Mouse (Mus musculus): ENCODE data around the gene Fbxo6.
A peak's percentile ranks its signal among the peaks of the same experiment; 100 is the strongest.
"Not testable (repeated sequence)": the region's sequence is repeated elsewhere in the genome, so short reads cannot be mapped to it uniquely, and the experiment has no call there.

The Fbxo6 gene

DNA sequence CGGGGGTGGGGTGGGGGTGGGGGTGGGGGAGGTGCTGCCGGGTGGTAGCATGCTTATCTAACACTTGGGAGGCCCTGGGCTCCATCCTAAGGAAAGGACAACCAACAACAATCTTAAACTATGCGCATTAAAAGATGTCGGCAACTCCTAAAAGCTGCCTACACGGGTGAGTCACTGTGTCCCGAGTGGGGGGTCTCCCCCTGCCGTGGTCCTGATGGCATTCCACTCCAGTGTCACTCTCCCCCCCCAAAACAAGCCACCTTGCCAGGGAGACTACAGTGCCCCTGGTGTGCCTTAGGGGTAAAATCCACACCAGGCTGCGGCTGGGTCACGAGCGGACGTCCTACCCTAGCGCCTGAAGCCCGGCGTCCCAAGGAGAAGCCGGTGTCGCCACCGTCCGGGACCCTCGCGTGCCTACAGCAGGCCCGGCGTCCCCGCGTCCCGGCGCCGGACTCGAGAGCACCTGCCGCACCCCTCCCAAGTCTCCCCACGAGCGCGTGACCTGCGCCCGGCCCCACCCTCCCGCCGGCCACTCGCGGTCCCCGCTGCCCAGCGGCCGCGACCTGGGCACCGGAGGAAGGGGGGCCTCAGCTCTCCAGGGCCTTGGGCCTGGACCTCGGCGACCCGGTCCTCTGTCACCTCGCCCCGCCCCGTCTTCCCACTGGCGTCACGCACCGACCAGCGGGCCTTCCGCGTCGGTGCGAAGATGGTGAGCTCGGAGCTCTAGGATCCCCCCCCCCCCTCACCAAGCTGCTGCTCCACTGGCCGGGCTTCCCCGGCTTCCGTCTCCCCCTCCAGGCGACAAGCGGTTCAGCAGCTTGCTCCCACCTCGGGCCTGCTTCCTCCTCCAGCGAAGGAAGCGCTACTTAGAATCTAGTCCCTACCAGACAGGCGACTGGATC lies at the start of gene Fbxo6:
Fbxo6 (minus strand) TSS at position 874 of the 902 bp plus-strand sequence.
- peak; percentile 90 for DNase-seq

DNA sequence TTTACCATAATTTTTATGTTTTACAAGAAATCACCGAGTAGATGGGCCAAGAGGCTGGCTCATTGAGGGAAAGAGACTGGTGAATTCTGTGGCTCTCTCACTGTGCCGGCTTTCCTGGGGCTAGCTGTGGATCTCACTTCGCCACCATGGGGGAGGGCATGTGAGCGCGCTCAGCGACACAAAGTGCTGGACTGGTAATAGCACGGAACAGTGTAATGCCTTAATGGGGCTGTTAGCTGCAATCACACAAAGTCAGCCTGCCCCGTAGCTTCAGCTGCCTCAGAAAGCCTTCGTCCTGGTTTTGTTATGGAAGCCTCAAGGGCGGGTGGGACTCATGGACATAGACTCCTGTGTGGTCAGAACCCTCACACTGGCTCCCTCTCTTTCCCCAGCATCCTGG lies 46.8 kb upstream of the Fbxo6 start:
- DNase-seq, result no peak

DNA sequence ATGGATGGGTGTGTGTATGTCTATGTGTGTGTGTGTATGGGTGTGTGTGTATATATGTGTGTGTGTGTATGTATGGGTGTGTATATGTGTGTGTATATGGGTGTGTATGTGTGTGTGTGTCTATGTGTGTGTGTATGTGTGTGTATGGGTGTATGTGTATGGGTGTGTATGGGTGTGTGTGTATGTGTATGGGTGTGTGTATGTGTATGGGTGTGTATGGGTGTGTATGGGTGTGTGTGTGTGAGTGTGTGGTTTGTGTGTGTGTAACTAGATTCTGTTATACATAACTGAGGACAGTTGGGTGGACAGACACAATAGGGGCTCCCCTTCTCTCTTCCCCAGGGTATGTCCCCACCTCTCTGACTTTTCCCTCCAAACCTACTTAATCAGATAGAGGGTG lies 42.5 kb upstream of the Fbxo6 start:
- no peak for DNase-seq

DNA sequence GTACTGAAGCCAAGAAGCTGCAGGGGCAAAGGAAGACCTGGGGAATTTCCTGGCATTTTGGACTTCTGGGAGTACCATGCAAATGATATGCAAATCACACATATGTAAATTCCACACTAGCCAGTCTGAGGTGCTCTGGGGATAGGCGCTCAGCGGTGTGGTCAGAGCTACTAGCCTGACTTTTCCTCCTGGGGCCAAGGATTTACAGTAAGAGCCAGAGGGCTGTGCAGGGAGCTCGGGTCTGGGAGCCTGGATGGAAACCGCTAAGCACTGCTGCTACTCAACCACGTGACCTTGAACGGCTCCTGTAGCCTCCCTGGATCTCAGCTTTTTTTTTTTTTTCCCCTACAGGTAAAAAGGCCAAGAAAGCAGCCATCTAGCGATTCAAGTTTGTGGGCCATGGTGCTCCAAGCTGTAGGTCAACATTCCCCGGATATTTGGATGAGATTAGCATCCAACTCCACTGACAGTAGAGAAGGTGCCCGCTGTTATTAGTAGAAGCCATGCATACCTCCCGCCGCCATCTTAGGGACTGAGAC lies 40.8 kb upstream of the Fbxo6 start:
- no peak for DNase-seq

DNA sequence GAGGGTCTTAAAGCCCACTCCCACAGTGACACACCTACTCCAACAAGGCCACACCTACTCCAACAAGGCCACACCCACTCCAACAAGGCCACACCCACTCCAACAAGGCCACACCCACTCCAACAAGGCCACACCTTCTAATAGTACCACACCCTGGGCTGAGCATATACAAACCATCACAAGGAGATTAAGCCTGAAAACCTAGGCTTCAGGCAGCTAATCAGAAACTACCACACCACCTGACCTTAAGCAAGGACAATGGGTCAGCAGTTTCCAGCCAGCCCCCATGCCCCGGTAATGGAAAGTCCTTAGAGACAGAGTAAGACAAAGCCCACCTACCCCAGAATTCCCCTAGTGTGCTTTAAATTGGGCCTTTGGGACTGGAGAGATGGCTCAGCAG lies 36.8 kb upstream of the Fbxo6 start:
- not testable (repeated sequence) for DNase-seq

DNA sequence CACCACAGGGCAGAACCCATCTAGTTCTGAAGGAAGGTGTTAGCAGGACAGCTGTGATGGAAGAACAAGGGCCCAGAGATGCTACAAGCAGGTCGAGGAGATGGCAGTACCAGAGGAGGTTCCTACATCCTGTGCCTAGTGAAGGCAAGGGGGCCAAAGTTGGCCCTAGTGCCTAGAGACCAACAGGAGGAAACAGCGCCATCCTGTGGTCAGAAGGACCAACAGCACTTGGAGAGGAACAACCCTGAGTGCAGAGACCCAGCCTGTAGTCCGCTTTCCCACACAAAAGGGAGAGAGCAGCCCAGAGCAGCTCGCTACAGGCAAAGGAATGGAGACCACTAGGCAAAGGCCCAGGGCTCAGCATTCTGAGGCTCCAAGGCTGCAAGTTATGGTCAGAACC lies 33.9 kb upstream of the Fbxo6 start:
- DNase-seq, result no peak

DNA sequence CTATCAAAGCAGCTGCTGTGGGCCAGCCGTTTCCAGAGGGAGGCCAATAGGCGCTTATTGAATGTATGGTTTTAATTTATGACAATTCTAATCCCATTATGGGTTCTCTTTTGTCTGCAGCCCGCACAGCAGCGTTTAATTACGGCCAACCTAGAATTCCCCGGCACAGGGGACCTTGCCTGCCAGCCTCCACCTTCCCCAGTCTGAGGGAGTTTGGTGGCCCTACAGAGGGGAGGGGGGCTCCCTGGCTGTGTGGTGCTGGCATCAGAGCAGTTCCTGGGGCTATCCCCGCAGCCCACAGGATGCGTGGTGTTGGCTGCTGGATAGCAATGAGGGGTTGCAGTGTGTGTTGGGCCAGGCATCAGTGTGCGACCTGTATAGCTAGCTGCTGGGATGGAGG lies 32.6 kb upstream of the Fbxo6 start:
- DNase-seq, result no peak

DNA sequence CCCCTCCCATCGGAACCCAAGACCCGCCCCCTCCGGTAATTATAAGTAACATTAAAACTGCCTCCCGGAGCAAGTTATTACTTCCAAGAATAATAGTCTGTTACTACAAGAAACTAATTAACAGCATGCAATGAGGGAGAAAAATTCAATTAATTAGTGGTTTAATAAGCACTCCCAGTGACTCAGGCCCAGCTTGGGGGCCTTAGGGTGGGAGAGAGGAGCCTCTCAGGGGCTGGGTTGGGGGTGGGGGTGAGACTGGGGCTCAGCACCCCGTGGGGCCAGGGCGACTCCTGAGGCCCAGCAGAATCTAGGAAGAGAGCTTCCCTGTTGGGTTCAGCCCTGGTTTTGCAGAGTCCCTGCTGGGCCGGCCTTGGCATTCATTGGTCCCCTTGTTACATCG lies 30.4 kb upstream of the Fbxo6 start:
- DNase-seq, result no peak

DNA sequence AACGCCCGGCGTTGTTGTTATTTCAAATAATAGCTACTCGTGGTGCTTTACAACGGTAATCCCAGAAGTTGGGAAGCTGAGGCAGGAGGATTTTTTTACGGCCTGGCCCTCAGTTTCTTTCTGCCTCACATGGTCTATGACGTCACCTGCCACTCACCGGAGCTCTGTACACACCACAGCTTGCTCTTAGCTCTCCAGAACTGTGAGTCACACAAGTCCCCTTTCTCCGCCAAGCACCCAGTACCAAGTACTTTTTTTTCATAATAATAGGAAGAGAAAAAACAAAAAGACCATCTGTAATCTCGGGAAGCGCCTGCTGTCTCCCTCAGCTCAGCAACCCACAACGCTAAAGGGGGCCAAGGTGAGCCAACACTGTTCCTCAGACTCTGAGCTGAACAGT lies 29.5 kb upstream of the Fbxo6 start:
- peak; percentile 83 for DNase-seq

DNA sequence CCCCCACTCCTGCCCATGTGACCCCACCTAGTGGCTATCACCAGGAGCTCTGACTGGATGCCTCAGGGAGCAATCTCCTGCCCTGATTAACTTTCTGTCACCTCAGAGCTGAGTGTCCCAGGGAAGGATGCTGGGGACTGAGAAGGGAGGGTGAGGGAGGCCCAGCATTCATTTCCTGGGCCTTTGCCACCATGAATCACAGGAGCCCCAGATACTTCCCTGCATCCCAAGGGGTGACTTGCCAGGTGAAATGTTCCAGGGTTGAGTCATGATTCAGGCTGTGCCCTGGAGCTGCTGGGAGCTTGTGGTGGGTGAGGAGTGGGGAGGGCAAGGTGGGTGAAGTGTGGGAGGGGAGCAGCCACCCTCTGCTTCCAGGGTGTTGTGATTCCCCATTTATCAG lies 25.8 kb upstream of the Fbxo6 start:
- DNase-seq, result no peak

DNA sequence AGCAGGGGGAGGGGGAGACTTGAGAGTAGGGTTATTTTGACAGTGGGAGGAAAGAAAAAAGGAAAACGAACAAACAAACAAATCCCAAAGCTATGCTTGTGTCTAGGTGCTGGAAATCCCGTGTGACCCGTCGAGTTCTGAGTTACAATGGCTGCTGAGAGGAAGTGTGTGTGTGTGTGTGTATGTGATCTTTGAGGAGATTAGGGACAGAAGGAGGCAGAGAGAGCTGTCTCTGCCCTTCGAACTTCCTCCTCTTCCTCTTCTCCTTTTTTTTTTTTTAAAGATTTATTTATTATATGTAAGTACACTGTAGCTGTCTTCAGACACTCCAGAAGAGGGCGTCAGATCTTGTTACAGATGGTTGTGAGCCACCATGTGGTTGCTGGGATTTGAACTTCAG lies 24.7 kb upstream of the Fbxo6 start:
- not testable (repeated sequence) for DNase-seq

DNA sequence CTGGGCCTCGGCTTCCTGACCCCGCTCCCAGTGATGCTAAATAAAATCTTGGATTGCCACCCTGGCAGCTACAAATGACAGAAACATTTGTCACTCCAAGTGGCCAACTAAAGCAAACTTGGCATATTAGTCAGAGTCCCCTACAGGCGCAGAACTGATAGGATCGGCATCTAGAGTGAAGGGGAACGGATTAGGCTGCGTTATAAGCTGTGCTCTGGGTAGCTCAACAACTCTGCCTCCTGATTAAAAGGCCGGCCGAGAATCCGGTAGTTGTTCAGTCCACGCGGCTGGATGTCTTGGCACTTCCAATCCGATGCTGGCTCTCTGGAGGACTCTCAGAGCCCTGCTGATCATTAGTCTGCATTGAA lies 22.5 kb upstream of the Fbxo6 start:
- DNase-seq, result no peak

DNA sequence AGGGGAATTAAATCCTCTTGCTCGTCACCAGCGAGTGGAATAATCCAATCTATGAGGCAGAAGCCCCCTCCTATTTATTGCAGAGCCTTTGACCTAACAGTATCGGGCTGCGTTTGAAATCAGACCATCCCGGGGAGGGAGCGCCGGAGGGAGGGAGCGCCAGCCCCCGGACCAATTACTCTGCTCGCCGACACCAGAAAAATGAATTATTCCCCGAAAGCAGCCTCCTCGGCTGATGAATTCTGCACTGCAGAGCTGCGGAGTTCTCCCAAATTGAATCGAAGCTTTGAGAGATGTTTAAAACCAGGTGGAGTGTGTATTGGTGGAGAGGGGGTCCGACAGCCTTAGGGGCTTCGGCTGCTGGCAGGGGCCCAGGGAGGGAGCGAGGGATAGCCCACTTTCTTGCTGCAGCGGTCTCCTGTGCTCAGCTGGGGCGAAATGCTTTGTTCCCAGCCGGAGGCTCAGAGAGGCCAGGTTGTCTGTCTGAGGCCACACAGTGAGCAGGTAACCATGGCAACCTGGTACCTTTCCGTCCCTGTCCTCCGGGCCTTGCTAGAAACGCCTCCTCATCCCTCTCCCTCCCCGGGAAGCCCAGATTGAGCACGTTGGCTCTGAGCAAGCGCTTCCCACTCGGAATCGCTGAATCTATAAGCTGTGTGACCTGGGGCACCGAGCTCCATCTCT lies 22.0 kb upstream of the Fbxo6 start:
- peak; percentile 66 for DNase-seq

DNA sequence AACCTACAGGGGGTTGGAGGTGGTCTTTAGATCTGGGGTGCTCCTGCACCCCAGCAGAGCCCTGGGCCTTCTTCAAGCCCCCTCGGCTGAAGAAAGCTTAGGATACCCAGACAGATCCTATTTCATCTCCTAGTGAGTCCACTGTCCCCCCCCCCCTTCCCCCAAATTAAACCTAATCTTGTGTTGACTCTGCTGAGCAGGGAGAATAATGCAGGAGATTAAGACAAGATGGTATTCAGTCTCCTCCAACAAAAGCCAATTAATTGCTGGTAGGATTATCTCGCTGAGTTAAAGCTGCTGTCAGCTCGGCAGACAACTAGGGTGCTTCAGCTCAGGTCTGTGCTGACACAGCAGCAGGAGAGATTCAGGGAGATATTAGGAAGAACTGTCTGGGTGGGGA lies 19.3 kb upstream of the Fbxo6 start:
- no peak for DNase-seq

DNA sequence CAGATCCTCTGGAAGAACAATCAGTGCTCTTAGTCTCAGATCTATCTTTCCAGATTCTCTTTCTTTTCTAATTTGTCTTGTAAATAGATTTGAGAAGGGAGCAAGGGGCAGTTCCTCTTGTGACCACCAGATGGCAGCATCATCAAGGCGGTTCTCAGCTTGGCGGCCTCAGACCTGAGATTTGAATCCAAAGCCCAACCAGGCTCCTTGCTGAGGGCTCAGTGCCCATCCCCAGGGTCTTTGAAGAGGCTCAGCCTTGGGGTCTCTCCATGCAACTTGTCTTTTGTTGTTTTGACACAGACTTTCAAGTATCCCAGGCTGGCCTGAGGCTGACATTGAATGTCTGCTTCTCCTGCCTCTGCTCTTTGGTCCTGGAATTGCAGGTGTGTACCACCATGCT lies 18.9 kb upstream of the Fbxo6 start:
- DNase-seq, result no peak

DNA sequence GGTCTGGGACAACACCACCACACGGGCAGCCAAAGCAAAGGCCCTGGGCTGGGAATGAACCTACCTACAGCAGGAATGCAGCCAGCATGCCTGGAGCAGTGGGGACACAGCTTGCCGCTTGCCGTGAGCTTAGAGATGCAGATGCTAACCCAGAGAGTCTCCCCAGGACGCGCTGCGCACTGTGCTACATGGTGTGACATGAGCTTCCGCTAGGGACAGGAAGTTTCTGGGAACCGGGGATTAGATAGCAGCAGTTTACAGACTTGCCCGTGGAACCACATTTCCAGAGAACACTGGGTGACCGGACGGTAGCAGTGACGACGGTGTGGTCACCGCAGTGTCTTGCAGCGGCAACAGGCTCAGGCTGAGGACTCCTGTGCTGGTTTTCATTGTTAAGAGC lies 17.6 kb upstream of the Fbxo6 start:
- no peak for DNase-seq

DNA sequence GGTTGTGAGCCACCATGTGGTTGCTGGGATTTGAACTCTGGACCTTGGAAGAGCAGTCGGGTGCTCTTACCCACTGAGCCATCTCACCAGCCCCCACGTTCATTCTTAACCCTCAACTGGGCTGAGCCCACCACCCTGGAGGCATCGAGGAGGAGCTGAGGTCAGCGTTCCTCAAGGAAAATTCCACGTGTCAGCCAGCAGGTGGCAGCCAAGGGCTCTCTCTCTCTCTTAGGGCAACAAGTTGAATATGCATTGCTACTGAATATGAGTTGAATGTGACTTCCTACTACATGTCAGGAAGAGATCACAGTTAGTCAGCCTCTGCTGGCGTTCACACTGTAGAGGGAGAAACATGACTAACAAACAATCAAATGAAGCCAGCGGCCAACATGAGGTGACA lies 16.3 kb upstream of the Fbxo6 start:
- DNase-seq, result no peak

DNA sequence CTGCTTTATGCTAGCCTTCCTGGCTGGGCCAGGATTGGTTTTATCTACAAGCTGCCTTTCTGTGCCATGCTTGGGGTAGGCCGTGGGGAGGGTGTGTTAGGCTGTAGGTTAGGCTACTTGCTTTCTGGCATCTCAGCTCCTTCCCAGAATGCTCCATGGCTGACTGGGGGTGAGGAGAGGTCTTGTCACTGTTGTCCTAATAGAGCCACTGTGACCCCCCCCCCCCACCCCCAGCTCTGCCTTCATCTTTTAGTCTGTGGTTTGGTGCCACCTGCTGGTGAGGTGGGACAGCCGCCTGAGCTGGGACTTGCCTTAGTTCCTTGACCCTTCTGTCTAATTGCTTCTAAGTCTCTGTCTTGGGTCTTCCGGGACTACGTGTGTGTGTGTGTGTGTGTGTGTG lies 15.0 kb upstream of the Fbxo6 start:
- DNase-seq, result peak; percentile 71

DNA sequence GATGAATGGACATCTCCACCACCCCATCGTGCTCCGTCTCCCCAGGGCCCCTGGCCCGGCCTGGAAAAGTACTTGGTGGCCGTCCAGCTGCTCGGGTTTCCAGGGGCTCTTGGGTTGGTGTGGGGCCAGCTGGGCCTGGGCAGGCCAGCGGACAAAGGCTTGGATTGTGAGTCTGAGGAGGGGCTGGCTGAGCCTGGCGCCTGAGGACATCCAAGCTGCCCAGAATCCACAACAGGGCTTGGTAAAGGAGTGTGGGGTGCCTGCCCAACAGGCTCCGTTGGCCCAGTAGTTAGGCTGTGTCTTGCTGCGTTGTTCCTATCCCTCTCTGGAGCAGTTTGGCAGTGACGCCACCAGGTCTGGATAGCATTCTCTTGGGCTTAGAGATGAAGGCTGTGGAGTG lies 14.5 kb upstream of the Fbxo6 start:
- peak; percentile 93 for DNase-seq

DNA sequence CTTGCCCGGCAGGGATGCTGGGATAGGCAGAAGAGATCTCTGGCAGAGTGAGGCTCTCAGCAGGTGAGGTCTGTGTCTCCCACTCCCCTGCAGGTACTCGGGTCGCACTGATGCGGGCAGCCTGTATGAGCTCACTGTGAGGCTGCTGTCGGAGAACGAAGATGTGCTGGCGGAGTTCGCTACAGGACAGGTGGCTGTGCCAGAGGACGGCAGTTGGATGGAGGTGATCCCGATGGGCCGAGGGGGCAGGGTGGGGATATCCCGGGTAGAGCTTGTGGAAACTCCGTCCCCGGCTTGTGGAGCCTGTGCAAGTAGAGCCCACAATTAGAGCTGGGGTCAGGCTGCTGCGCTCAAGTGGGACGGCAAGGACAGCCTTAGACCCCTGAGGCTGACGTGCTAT lies 13.6 kb upstream of the Fbxo6 start:
- DNase-seq, result no peak

DNA sequence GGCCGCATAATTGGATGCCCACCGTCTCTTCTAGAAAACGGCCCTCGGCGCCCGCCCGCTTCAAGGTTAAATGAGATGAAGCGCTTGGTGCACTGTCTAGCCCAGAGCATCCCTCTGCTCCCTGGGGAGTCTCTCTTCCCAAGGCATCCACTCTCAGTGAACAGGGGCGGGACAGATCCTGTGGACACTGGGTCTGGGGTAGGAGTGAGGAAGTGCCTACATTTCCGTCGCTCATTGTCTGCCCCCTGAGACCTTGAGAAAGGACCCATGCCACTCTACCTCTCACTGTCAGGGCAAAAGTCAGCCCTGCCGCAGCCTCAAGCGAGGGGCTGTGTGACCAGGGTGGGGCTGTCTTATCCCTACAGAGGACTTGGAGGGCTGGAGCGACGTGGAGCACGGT lies 12.5 kb upstream of the Fbxo6 start:
- DNase-seq, result no peak

DNA sequence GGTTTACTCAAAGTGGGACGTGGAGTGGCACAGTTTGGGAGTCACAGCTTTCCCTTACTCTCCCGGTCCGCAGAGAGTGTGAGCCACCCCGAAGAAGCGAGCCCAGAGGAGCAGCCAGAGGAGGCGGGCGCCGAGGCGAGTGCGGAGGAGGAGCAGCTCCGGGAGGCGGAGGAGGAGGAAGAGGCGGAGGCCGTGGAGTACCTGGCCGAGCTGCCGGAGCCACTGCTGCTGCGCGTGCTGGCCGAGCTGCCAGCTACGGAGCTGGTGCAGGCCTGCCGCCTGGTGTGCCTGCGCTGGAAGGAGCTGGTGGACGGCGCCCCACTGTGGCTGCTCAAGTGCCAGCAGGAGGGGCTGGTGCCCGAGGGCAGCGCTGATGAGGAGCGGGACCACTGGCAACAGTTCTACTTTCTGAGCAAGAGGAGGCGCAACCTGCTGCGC lies 12.1 kb upstream of the Fbxo6 start:
- peak; percentile 88 for DNase-seq

DNA sequence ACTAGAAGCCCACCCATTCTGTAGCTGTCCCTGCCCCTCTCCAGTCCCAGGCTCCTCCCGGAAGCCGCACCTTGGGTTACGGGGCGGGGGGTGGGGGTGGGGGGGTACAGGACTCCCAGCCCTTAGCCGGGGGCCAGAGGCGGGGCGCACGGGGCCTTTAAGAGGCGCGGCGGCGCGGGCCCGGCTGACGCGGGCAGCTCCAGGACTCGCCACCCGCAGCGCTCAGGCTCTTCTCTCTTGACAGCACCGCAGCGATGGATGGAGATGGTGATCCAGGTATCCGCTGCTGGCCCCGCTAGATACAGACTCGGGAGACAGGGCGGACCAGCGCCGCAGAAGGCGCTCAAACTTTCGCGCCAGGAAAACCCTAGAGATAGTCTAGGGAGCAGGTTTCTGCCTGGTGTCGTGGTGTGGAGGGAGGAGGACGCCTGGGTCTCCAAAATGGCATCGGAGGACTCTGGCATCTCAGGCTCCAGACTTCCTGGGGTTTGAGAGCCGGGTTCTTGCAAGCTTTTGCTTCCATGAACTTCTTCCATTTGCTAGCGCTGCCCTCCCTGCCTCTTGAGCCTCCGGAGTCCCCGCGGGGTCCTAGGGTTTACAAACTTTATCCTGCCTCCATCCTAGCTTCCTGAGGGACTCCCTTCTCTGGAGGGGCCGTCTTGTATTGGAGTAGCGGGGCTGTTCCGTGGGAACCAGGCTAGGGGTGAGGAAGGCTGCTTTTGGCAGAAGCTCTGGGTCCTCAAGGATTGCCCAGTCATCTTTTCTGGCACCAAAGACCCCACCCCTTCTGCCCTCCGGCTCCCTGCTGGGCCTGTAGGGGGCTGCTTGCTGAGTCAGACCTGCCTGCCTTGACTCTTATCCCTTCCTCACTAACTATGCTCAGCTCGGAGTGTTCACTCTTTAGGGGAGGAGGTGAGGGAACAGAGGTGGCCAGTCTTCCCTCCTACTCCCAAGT lies 8.8 kb upstream of the Fbxo6 start, which contains the start of the genes Fbxo44 and Fbxo2:
Fbxo44 (minus strand) TSS at position 47 of the 955 bp plus-strand sequence.
Fbxo2 (plus strand) TSS at position 186 of the 955 bp plus-strand sequence.
- no peak for DNase-seq

All from layer of hippocampus, adult 9-11 months (tissue).